7 mouse cellular contexts compared by ENCODE assay signal in genomic region chr13:110395179-110395794, GRCm38 (mm10). TPM values are rescaled to one million over a fixed set of nuclear protein-coding genes. Genes with fewer than 3 reads are reported as not detected.
DNase-seq lines count a peak whose midpoint lies in the region; ATAC-seq lines count a peak whose summit lies in the region.

No protein-coding gene starts in this region.

- peaks cover 4% of the 10 kb centered on the region; the same call in 1 of the 2 replicates for H3K36me3 ChIP-seq in neural tube, embryonic 11.5 days (ENCODE audit: control insufficient read depth, insufficient read depth, low read length)
- H3K36me3 ChIP-seq in heart, embryonic 14.5 days (ENCODE audit: control insufficient read depth, insufficient read depth, low read length) = peaks cover 43% of the 10 kb centered on the region
- H3K36me3 ChIP-seq in liver, embryonic 13.5 days = no peaks in the 10 kb centered on the region; the same call in 1 of the 2 replicates

- no peaks in the 10 kb centered on the region for H3K4me1 ChIP-seq in neural tube, embryonic 11.5 days (ENCODE audit: control insufficient read depth, insufficient read depth, low read length)
- H3K4me1 ChIP-seq in heart, embryonic 14.5 days (ENCODE audit: control insufficient read depth in 2 of 2, insufficient read depth in 2 of 2, low read length in 2 of 2) = peaks cover 17 to 33% of the 10 kb centered on the region in 2 experiments
- H3K4me1 ChIP-seq in liver, embryonic 13.5 days (replicated peaks) = peaks cover 10% of the 10 kb centered on the region

- H3K4me2 ChIP-seq in neural tube, embryonic 11.5 days (ENCODE audit: low read depth) = peak overlapping the region; percentile 97
- H3K4me2 ChIP-seq in heart, embryonic 14.5 days (ENCODE audit: low read length) = peak overlapping the region; percentile 72
- peak overlapping the region; percentile 82 for H3K4me2 ChIP-seq in liver, embryonic 13.5 days

- ATAC-seq in neural tube, embryonic 11.5 days (ENCODE audit: insufficient read depth, low FRiP score, low TSS enrichment) = peak; percentile 20; the same call in 1 of the 2 replicates
- peak; percentile 13; the same call in 1 of the 2 replicates for ATAC-seq in heart, embryonic 14.5 days (ENCODE audit: insufficient number of reproducible peaks, insufficient read depth, low FRiP score, low read depth)
- ATAC-seq in liver, embryonic 13.5 days (ENCODE audit: low read depth) = no peak
- no peak; the same call in 1 of the 2 replicates for ATAC-seq in frontal cortex, adult (ENCODE audit: low TSS enrichment)

- H3K27ac ChIP-seq in neural tube, embryonic 11.5 days (ENCODE audit: low read depth, low read length) = peak overlapping the region; percentile 53; the same call in 1 of the 2 replicates
- H3K27ac ChIP-seq in heart, embryonic 14.5 days (replicated peaks in 1 of 2; ENCODE audit: control insufficient read depth in 1 of 2, insufficient read depth in 1 of 2, low read depth in 2 of 2, low read length in 2 of 2) = peak overlapping the region; percentile 81 to 84
- no peak overlapping the region for H3K27ac ChIP-seq in liver, embryonic 13.5 days

- no peaks in the 10 kb centered on the region for H3K9me3 ChIP-seq in neural tube, embryonic 11.5 days (ENCODE audit: control insufficient read depth, low read length)
- no peaks in the 10 kb centered on the region for H3K9me3 ChIP-seq in heart, embryonic 14.5 days (ENCODE audit: control insufficient read depth, low read length)
- H3K9me3 ChIP-seq in liver, embryonic 13.5 days (replicated peaks) = no peaks in the 10 kb centered on the region

- H3K4me3 ChIP-seq in neural tube, embryonic 11.5 days (ENCODE audit: low read depth, low read length) = peak overlapping the region; percentile 52
- peak overlapping the region; percentile 73 to 86 for H3K4me3 ChIP-seq in heart, embryonic 14.5 days (ENCODE audit: control insufficient read depth in 1 of 2, insufficient read depth in 1 of 2, low read depth in 1 of 2, low read length in 2 of 2)
- H3K4me3 ChIP-seq in liver, embryonic 13.5 days (replicated peaks) = peak overlapping the region; percentile 63

- WGBS in neural tube, embryonic 11.5 days = under 1% methylated on average over 39 of the region's 41 CpGs
- WGBS in heart, embryonic 14.5 days = under 1% methylated on average over 34 of the region's 41 CpGs
- under 1% methylated on average over 41 of the region's 41 CpGs for WGBS in liver, embryonic 13.5 days (ENCODE audit: insufficient replicate concordance)

- no peaks in the 10 kb centered on the region for H3K27me3 ChIP-seq in neural tube, embryonic 11.5 days (ENCODE audit: control insufficient read depth, insufficient read depth, low read length)
- H3K27me3 ChIP-seq in heart, embryonic 14.5 days (ENCODE audit: control insufficient read depth, insufficient read depth, low read length) = no peaks in the 10 kb centered on the region
- peaks cover 43% of the 10 kb centered on the region for H3K27me3 ChIP-seq in liver, embryonic 13.5 days

- DNase-seq in neural tube, embryonic 11.5 days (ENCODE audit: low spot score) = peak; percentile 60
- no peak for DNase-seq in neural tube, embryonic 10.5 days (ENCODE audit: extremely low spot score, low spot score)
- DNase-seq in brain, embryonic 18.5 days (ENCODE audit: low read depth, low spot score) = peak; percentile 24
- peak; percentile 7 for DNase-seq in liver, embryonic 13.5 days
- peak; percentile 43 for DNase-seq in retina, postnatal 1 day

- H3K9ac ChIP-seq in neural tube, embryonic 11.5 days (ENCODE audit: low read length) = peak overlapping the region; percentile 35
- H3K9ac ChIP-seq in heart, embryonic 14.5 days (ENCODE audit: low read length) = peak overlapping the region; percentile 97
- H3K9ac ChIP-seq in liver, embryonic 13.5 days = peak overlapping the region; percentile 58

RNA-seq across cellular contexts. Expression of gene Plk2, which starts 0.4 kb away (rescaled TPM):
- polyA plus RNA-seq in neural tube, embryonic 11.5 days (2014; fragmentation: Nextera tagmentation; extraction: Ambion mirVana) = 98.2 and 102 TPM in 2 replicates
- 113 and 116 TPM in 2 replicates for polyA plus RNA-seq in heart, embryonic 14.5 days (2014; fragmentation: Nextera tagmentation; extraction: Ambion mirVana)
- polyA plus RNA-seq in liver, embryonic 13.5 days (2015; fragmentation: Nextera tagmentation; extraction: Ambion mirVana) = 7.0 and 7.9 TPM in 2 replicates

RNA-seq across cellular contexts. Expression of gene Gapt, which starts 38.3 kb away (rescaled TPM):
- polyA plus RNA-seq in neural tube, embryonic 11.5 days (2014; fragmentation: Nextera tagmentation; extraction: Ambion mirVana) = 0.15 TPM in 1 of 2 replicates, not detected in the other
- polyA plus RNA-seq in heart, embryonic 14.5 days (2014; fragmentation: Nextera tagmentation; extraction: Ambion mirVana) = 0.12 TPM in 1 of 2 replicates, not detected in the other
- 1.7 and 2.1 TPM in 2 replicates for polyA plus RNA-seq in liver, embryonic 13.5 days (2015; fragmentation: Nextera tagmentation; extraction: Ambion mirVana)

Comparison
In these comparisons a context has a peak if more than half of its experiments do, and no peak if none do; other contexts are left out.
1. ATAC-seq: peak in neural tube, embryonic 11.5 days (single experiment) and heart, embryonic 14.5 days (single experiment); none in liver, embryonic 13.5 days (single experiment) and frontal cortex, adult (single experiment).
2. H3K9ac ChIP-seq: peak in every context shown above with its lines; median percentile 97 in heart, embryonic 14.5 days; 58 in liver, embryonic 13.5 days; 35 in neural tube, embryonic 11.5 days.
3. RNA of gene Plk2, which starts 0.4 kb away (polyA plus RNA-seq): 113 to 116 TPM in heart, embryonic 14.5 days and 98.2 to 102 TPM in neural tube, embryonic 11.5 days; 7.0 to 7.9 TPM in liver, embryonic 13.5 days; every median in the first group is over 10 times any median in the second.
4. Peak in every context shown above with its lines, with median percentiles within 50 percentile points of each other: H3K4me2 ChIP-seq and H3K4me3 ChIP-seq.